Mouse (Mus musculus) kidney, postnatal 36 days (tissue): ENCODE results near the gene Neurl4.
A peak's percentile ranks its signal among the peaks of the same experiment; 100 is the strongest.
"Not testable (repeated sequence)": the region's sequence is repeated elsewhere in the genome, so short reads cannot be mapped to it uniquely, and the experiment has no call there.

Source experiments
- DNase-seq, 2 experiments: peaks; one replicate each; pipeline ENCODE4 v3.0.0; 2021 to 2022; ENCODE audit warnings: mixed read lengths in 2 of 2

Gene Neurl4

GRCm38 (mm10) chr11:69934169-69934568, 33.3 kb downstream of the Neurl4 start:
- peak; percentile 87 to 98 for DNase-seq

DNA sequence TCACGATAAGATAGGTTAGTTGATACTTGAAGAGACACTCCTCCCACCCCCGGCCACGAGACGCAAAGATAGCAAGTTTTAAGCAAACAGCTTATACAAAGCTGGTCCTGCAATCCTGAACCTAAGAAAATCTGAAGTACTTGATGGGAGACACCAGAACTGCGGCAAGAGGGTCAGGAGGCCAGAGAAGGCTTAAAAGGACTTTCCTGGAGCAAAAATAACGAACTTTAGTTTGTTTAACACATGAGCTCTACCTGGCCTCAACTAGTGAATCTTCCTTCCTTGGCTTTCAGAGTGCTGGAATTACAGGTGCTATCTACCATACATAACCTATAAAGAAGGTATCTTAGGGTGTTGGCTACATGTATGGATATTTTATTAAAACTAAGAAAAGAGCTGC, 33.8 kb downstream of the Neurl4 start:
- no peak for DNase-seq

DNA sequence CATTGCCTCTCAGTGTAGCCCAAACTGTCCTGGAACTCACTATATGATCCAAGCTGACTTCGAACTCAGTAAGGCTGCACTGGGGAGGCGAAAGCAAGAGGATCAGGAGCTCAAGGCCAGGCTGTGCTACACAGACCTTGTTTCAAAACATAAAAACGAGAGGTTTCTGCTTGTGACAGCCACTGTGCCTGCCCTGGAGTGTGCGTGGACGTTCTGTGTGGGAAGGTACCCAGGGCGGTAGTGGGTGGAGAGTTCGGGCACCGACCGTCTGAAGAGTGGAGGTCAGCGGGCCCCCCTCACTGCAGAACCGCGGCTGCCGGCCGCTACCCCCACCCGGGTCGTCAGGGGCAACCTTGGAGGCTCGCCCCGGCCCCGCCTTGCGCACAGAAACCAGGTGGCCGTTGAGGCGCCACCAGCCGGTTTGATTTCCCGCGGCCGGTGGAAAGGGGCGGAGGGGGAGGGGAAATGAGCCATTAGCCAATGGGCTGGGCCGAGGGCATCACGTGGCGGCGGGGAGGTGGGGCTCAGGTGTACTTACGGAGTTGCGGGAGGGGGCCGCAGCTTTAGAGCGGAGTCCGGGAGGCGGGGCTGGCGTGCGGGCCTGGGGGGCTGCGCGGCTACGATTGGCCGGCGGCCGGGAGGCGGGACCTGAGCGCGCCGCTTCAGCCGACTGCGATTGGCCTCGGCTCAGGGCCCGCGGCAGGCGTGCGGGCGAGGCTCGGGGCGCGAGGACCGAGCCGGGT, 34.4 kb downstream of the Neurl4 start, which contains the start of gene Ybx2:
TSS of gene Ybx2 (plus strand) at position 660 of the 743 bp plus-strand sequence.
- peak; percentile 94 to 95 for DNase-seq

- DNase-seq, result peak in 1 of 2 experiments; percentile 60
Measured at GRCm38 (mm10) chr11:69936156-69936555, 35.3 kb downstream of the Neurl4 start.

DNA sequence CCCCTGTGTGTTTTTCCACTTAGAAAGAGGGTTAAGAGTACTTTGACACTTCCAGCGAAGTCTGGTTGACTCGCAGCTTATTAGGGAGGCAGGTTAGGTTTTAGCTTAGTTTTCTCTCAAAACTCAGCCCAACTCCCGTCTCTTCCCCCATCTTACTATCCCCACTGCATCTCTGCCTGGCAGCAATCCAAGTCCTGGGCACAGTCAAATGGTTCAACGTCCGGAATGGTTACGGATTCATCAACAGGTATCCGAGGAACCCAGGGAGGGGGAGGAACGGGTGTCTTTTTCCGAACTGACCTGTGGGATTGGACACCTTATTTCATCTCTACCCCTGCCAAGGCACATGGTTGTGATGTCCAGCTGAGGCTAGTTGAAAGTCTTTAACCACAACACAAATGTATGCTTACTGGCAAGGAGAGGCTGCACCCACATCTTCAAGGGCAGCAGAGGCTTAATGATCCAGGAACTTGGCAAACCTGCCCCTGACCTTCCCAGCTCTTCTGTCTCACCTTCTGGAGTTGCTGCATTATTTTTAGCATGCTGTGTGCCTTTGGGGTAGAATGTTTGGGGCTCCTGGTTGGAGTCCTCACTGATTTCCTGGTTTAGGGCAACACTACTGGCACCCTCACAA, 36.0 kb downstream of the Neurl4 start:
- DNase-seq, result peak; percentile 60 to 62

GRCm38 (mm10) chr11:69937385-69937784, 36.5 kb downstream of the Neurl4 start:
- DNase-seq, result peak; percentile 46 to 49

GRCm38 (mm10) chr11:69937834-69938233, 37.0 kb downstream of the Neurl4 start:
- DNase-seq, result no peak

DNA sequence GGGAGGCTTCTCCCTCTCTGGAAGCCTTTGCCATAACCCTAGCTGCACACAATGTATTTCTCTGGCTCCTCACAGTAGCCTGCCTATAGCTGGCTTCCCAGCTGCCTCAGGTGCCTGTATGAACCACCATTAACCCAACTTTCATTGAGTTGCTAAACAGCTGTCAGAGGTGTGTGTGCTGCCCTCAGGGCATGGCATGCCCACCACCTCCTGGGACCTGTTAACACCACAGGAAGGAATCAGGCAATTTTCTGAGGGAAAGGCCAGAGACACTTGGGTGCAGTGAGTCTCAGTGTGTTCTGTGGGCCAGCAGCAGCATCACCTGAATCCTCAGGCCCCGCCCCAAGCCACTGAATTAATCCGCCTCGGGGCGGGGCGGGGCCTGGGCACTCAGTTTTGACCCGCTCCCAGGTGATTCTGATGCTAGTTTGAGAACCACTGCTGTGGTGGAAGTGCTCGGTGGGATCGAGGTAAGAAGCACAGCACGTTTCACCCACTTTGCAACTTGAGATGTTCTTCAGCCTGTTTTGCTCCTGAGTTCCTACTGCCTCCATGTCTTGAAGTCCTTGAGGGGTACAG, 37.6 kb downstream of the Neurl4 start:
- DNase-seq, result peak in 1 of 2 experiments; percentile 62

GRCm38 (mm10) chr11:69939181-69939580, 38.3 kb downstream of the Neurl4 start:
- no peak for DNase-seq

- DNase-seq, result no peak
Measured at GRCm38 (mm10) chr11:69939731-69940130, 38.9 kb downstream of the Neurl4 start.

GRCm38 (mm10) chr11:69940962-69941361, 40.1 kb downstream of the Neurl4 start:
- no peak for DNase-seq

- DNase-seq, result no peak
Measured at GRCm38 (mm10) chr11:69945216-69945615, 44.3 kb downstream of the Neurl4 start.

GRCm38 (mm10) chr11:69945997-69946891, 45.4 kb downstream of the Neurl4 start:
- no peak for DNase-seq

DNA sequence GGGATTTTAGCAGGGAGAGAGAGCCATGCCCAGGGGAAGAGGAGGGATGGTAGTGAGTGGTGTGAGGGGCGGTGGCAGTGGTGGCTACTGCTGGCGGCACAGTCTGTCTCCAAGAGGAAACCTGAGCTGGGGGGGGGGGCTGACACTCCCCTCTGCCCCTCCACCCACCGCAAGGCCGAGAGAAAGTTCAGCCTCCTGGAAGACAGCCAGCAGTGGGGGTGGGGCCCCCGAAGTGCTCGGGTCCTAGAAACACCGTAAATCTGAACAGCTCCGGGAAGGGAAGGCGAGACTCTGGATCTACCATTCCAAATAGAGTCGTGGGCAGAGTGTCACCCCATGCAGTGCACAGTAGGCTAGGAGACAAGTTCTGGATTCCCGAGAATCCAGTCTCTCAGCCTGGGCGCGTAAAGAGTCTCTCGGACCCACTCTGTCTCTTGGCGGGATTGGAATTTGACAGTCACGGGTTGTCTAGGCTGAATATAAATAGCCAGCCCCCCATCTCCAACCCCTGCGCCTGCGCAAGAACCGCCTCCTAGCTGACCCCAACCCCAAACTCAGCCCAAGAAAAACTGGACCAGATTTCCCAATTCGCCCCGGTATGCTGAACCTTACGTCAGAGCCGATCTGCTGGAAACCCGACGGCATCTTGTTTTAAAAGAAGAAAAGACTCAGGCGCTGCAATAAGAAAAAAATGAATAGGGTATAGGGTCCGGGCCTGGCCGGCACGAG, 46.6 kb downstream of the Neurl4 start:
- peak; percentile 43 to 76 for DNase-seq

GRCm38 (mm10) chr11:69948066-69948762, 47.3 kb downstream of the Neurl4 start, which contains the start of gene Slc2a4:
Slc2a4 (minus strand) TSS chr11:69948188.
- DNase-seq, result peak; percentile 93 to 95

- peak; percentile 91 to 95 for DNase-seq
Measured at GRCm38 (mm10) chr11:69948763-69949150, 47.9 kb downstream of the Neurl4 start.

GRCm38 (mm10) chr11:69950807-69951459, 50.1 kb downstream of the Neurl4 start:
- peak in 1 of 2 experiments; percentile 64 for DNase-seq

DNA sequence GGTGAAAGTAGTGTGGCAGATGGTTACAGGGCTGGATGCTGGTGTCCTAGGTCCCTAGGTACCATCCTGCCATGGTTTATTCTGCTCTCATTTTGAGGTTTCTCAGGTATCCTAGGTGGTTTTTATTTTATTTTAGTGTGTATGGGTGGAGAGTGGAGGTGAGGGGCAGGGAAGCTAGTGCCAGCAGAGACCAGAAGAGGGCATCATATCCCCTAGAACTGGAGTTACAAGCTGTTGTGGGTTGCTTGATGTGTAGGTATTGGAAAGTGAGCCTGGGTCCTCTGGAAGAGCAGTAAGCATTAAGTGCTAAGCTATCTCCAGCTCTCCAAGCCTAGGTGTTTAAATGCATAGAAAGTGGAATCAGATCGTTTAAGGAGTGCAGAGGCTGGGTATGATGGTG, 51.4 kb downstream of the Neurl4 start:
- DNase-seq, result no peak

DNA sequence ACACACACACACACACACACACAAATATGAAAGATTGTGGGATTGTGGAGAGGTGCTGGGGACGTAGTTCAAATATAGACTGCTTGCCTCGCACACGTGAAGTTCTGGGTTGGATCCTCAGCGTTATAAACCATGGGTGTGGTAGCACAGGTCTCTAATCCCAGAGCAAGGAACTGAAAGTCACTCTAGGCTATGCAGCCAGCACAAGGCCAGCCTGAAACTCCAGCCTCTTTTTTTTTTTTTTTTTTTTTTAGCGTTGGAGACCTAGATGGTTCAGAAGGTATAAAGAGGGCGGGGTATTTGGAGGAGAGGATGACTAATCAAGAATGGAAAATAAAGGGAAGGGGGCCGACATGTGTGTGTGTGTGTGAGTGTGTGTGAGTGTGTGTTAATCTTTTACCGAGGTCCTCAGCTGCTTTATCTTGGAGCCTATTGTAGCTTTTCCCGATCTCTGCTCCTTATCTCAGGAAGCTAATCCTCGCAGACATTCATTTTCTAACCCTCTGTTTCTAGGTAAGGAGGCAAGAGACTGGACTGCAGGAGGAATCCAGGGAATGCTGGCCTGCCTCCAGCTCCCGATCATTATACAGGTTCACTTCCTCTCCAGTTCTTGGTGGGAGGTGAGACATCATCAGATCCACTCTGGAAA, 52.5 kb downstream of the Neurl4 start:
- DNase-seq, result no peak

GRCm38 (mm10) chr11:69955618-69956017, 54.7 kb downstream of the Neurl4 start:
- DNase-seq, result not testable (repeated sequence)
